Mouse (Mus musculus) midbrain, embryonic 10.5 days (tissue): ENCODE measurements at regions not wholly inside any gene's neighbourhood (a gene's known extent, or its start where the extent isn't known, plus 50 kb on each side); places are given as distances from the start of the nearest gene placed in this dataset.

Experiments
- DNase-seq: peaks from one replicate; pipeline ENCODE4 v3.0.0-alpha.2; 2017; ENCODE audit warnings: low spot score
- H3K27ac ChIP-seq: fragments of 300-500 bp; sonication (generic); replicated peaks from 2 replicates; pipeline ENCODE4 v1.5.1; 2016; ENCODE audit warnings: mild to moderate bottlenecking
- H3K27me3 ChIP-seq: fragments of 300-500 bp; sonication (generic); 2 replicates; pipeline ENCODE4 v1.6.1; 2016; ENCODE audit warnings: low read depth, mild to moderate bottlenecking; ENCODE audit not compliant: poor library complexity, severe bottlenecking
- H3K36me3 ChIP-seq: fragments of 300-500 bp; sonication (generic); 2 replicates; pipeline ENCODE4 v1.6.1; 2016; ENCODE audit warnings: mild to moderate bottlenecking, moderate library complexity
- H3K4me1 ChIP-seq: fragments of 300-500 bp; sonication (generic); 2 replicates; pipeline ENCODE4 v1.6.1; 2016
- H3K4me3 ChIP-seq: fragments of 300-500 bp; sonication (generic); 2 replicates; pipeline ENCODE4 v1.5.1; 2016; ENCODE audit warnings: mild to moderate bottlenecking, moderate library complexity
- H3K9me3 ChIP-seq: fragments of 300-500 bp; sonication (generic); replicated peaks from 2 replicates; pipeline ENCODE4 v1.6.1; 2016; ENCODE audit warnings: mild to moderate bottlenecking
- WGBS: fragments of 180-500 bp; shearing (Covaris S2); methylation state at CpG from one replicate; pipeline ENCODE4 v1.1.7; 2016; 5-methylcytosine and 5-hydroxymethylcytosine counted together

DNA sequence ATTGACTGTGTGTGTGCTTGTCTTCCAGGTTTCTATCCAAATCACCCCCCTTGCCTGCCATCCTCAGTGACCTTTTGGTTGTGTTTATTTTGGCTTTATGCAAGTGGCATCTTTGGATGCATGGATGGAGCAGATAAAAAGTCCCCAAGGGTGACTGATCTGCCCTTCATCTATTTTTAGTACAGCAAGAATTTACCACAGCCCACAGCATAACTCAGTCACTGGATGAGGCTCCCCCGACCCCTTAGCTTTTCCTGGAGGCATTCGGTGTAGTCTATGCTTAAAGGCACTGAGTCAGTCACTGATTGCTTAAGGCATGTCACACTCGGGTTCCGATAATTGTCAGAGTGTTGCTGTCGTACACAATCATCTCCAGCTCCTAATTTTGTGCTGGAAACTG lies 142.2 kb upstream of the Rap1b start:
- DNase-seq: no peak
- H3K4me1 ChIP-seq: no peaks in the 10 kb centered on the region
- no peaks in the 10 kb centered on the region; the same call in 1 of the 2 replicates for H3K9me3 ChIP-seq
- 86% methylated on average over 5 of the region's 5 CpGs for WGBS
- no peak overlapping the region for H3K4me3 ChIP-seq
- H3K27me3 ChIP-seq: peaks cover 9% of the 10 kb centered on the region
- H3K27ac ChIP-seq: no peak overlapping the region
- H3K36me3 ChIP-seq: no peaks in the 10 kb centered on the region

DNA sequence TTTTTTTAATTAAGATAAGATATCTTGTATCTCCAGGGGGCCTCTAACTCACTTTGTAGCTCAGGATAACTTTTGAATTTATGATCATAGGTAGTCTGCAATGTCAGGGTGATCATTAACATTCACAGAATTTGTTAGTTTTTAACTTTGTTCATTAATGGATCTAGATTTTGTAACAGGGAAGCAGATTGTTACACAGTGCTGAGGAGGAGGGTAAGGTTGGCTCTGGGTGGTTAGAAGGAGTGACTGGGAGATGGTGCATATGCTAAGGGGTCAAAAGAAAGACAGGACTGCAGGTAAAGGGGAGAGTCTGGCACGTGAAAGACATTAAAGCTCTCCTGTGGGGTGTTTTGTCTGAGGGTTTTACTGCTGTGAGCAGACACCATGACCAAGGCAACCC lies 145.3 kb upstream of the Rap1b start:
- peaks cover 25% of the 10 kb centered on the region for H3K27me3 ChIP-seq
- H3K27ac ChIP-seq: no peak overlapping the region
- peaks cover 17% of the 10 kb centered on the region for H3K4me1 ChIP-seq
- H3K9me3 ChIP-seq: no peaks in the 10 kb centered on the region; the same call in 1 of the 2 replicates
- no peak for DNase-seq
- no peak overlapping the region for H3K4me3 ChIP-seq
- WGBS: 70% methylated on average over 1 of the region's 1 CpGs
- H3K36me3 ChIP-seq: no peaks in the 10 kb centered on the region

DNA sequence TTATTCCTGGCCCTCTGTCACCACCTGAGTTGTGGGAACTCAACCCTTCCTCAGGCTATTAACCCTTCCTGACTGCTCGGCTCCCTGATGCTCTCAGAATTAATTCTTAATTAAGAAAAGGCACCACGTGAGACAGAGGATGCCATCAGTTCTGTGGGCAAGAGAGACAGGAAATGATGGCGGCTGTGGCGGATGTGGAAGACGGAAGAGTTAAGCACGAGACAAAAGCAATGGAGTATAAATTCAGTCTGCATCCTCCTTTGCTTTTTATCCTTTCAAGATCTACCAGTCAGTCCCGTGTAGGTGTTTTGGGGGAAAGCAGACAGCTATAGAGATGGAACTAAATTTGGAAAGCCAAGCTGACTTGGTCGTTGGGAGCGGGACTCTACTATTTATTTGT lies 146.5 kb upstream of the Rap1b start:
- Histone ChIP-seq H3K4me3 (no peak overlapping the region), H3K27ac (no peak overlapping the region), H3K4me1 (peaks cover 17% of the 10 kb centered on the region), H3K27me3 (peaks cover 30% of the 10 kb centered on the region), H3K9me3 (no peaks in the 10 kb centered on the region; the same call in 1 of the 2 replicates), H3K36me3 (no peaks in the 10 kb centered on the region)
- WGBS: 86% methylated on average over 9 of the region's 9 CpGs
- DNase-seq: no peak

DNA sequence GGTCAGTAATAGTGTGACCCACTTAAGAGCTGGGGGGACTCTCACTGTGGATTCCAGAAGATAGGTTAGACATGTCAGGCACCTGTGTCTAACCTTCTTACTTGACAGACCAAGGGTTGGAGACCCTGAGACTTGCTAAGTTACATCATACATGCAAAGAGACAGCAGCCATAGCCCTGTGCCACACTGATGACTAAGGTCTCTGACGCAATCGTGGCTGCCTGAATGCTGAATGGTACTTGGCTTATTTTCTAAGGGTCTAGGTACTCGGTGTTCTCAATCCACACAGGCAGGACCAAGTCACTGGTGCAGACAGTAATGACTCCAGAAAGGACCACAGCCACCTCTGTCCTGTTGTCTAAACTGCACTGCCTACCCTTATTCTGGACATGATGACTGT lies 147.8 kb upstream of the Mdm1 start:
- no peak overlapping the region for H3K27ac ChIP-seq
- H3K9me3 ChIP-seq: no peaks in the 10 kb centered on the region; the same call in 1 of the 2 replicates
- 90% methylated on average over 3 of the region's 3 CpGs for WGBS
- peaks cover 37% of the 10 kb centered on the region for H3K27me3 ChIP-seq
- H3K4me3 ChIP-seq: no peak overlapping the region
- peaks cover 17% of the 10 kb centered on the region for H3K4me1 ChIP-seq
- no peak for DNase-seq
- H3K36me3 ChIP-seq: no peaks in the 10 kb centered on the region

GRCm38 (mm10) chr10:117994768-117995167 lies 146.8 kb upstream of the Mdm1 start:
- Histone ChIP-seq H3K27me3 (peaks cover 37% of the 10 kb centered on the region), H3K4me1 (peaks cover 17% of the 10 kb centered on the region), H3K27ac (no peak overlapping the region), H3K36me3 (no peaks in the 10 kb centered on the region), H3K4me3 (0 out of 2 replicates have a peak overlapping the region, but pooled peaks have one; percentile 9), H3K9me3 (no peaks in the 10 kb centered on the region; the same call in 1 of the 2 replicates)
- DNase-seq: peak; percentile 40
- 26% methylated on average over 9 of the region's 9 CpGs for WGBS

DNA sequence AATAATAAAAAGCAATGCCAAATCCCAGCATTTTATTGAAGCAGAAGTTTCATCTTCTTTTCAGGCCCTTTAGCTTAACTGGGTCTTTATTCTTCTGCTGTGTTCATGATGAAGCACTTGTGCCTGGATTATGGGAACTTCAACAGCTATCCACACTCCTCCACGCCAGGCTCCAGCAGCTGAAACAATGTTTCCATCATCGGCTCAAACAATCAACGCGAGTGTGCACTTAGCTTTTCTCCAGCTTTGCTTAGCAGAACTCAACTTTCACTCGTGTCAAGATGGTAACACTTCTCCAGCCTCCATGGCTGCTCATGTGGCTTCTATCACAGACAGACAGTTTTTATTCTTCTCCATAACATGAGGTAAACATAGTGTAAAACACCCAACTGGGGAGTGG lies 143.8 kb upstream of the Mdm1 start:
- H3K36me3 ChIP-seq: no peaks in the 10 kb centered on the region
- no peak for DNase-seq
- H3K9me3 ChIP-seq: no peaks in the 10 kb centered on the region
- H3K27me3 ChIP-seq: peaks cover 30% of the 10 kb centered on the region
- 89% methylated on average over 5 of the region's 5 CpGs for WGBS
- H3K4me1 ChIP-seq: peaks cover 17% of the 10 kb centered on the region
- H3K27ac ChIP-seq: no peak overlapping the region
- H3K4me3 ChIP-seq: no peak overlapping the region

- Histone ChIP-seq H3K27me3 (peaks cover 15% of the 10 kb centered on the region), H3K36me3 (no peaks in the 10 kb centered on the region), H3K9me3 (no peaks in the 10 kb centered on the region), H3K4me3 (no peak overlapping the region), H3K4me1 (peaks cover 1% of the 10 kb centered on the region), H3K27ac (no peak overlapping the region)
- DNase-seq: no peak
- WGBS: 88% methylated on average over 3 of the region's 3 CpGs
These were observed 141.0 kb upstream of the Mdm1 start for GRCm38 (mm10) chr10:118000591-118000990.

DNA sequence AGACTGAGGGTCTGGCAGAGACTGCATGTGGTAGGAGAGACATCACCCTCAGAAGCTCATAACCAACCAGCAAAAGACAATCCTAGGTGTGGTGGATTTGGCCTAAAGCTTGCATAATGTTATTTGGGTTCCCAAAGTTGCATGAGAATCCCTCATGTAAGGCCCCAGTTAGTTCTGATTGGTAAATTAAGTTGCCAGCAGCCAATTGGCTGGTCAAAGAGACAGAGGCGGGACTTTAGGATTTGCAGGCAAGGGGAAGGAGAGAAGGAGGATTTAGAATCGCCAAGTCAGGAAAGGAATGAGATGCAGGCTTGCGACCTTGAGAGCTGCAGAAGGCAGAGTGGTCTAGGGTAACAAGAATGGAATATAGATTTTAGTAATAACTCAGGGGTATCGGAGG lies 140.1 kb upstream of the Mdm1 start:
- DNase-seq: no peak
- H3K4me3 ChIP-seq: no peak overlapping the region
- H3K27me3 ChIP-seq: peaks cover 9% of the 10 kb centered on the region
- H3K4me1 ChIP-seq: no peaks in the 10 kb centered on the region
- WGBS: 46% methylated on average over 4 of the region's 4 CpGs
- H3K27ac ChIP-seq: no peak overlapping the region
- no peaks in the 10 kb centered on the region for H3K36me3 ChIP-seq
- H3K9me3 ChIP-seq: no peaks in the 10 kb centered on the region

- 78% methylated on average over 7 of the region's 7 CpGs for WGBS
- H3K36me3 ChIP-seq: no peaks in the 10 kb centered on the region
These were observed 139.6 kb upstream of the Mdm1 start for GRCm38 (mm10) chr10:118001971-118002370.

GRCm38 (mm10) chr10:118002559-118002958 lies 139.1 kb upstream of the Mdm1 start:
- no peak for DNase-seq
- Histone ChIP-seq H3K27me3 (peaks cover 7% of the 10 kb centered on the region; the same call in 1 of the 2 replicates), H3K4me1 (no peaks in the 10 kb centered on the region), H3K9me3 (no peaks in the 10 kb centered on the region), H3K36me3 (no peaks in the 10 kb centered on the region), H3K27ac (no peak overlapping the region), H3K4me3 (no peak overlapping the region)
- WGBS: 82% methylated on average over 4 of the region's 4 CpGs

More at GRCm38 (mm10) chr10:118001971-118002370, 139.6 kb upstream of the Mdm1 start:
- Histone ChIP-seq H3K27me3 (peaks cover 7% of the 10 kb centered on the region; the same call in 1 of the 2 replicates), H3K9me3 (no peaks in the 10 kb centered on the region), H3K27ac (no peak overlapping the region), H3K4me1 (no peaks in the 10 kb centered on the region), H3K4me3 (no peak overlapping the region)
- DNase-seq: no peak

DNA sequence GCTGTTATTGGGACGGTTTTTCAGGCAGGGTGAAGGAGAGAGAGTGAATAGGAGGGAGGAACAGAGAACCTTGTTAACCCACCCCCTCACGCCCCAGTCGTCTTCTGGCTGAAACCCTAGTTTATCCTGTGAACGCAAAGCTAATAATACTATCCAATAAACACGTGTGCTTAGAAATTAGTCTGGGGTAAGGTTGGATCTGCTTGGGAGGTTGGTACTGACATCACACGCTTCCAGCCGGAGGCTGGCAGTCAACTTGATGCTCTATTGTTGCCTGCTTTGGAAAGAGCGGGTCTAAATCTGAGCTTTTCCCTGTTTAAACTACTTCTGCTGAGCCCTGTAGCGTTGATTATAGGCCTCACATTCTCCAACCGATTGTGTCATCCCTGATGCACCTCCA lies 138.4 kb upstream of the Mdm1 start:
- 93% methylated on average over 10 of the region's 10 CpGs for WGBS
- DNase-seq: no peak
- Histone ChIP-seq H3K4me3 (no peak overlapping the region), H3K27me3 (peaks cover 2% of the 10 kb centered on the region; the same call in 1 of the 2 replicates), H3K27ac (no peak overlapping the region), H3K4me1 (no peaks in the 10 kb centered on the region), H3K9me3 (no peaks in the 10 kb centered on the region), H3K36me3 (no peaks in the 10 kb centered on the region)

GRCm38 (mm10) chr10:118003739-118004361 lies 137.8 kb upstream of the Mdm1 start:
- Histone ChIP-seq H3K27ac (no peak overlapping the region), H3K36me3 (no peaks in the 10 kb centered on the region), H3K4me3 (no peak overlapping the region), H3K27me3 (no peaks in the 10 kb centered on the region; the same call in 1 of the 2 replicates), H3K4me1 (no peaks in the 10 kb centered on the region), H3K9me3 (peaks cover 2% of the 10 kb centered on the region; the same call in 1 of the 2 replicates)
- WGBS: 75% methylated on average over 16 of the region's 16 CpGs
- DNase-seq: no peak

DNA sequence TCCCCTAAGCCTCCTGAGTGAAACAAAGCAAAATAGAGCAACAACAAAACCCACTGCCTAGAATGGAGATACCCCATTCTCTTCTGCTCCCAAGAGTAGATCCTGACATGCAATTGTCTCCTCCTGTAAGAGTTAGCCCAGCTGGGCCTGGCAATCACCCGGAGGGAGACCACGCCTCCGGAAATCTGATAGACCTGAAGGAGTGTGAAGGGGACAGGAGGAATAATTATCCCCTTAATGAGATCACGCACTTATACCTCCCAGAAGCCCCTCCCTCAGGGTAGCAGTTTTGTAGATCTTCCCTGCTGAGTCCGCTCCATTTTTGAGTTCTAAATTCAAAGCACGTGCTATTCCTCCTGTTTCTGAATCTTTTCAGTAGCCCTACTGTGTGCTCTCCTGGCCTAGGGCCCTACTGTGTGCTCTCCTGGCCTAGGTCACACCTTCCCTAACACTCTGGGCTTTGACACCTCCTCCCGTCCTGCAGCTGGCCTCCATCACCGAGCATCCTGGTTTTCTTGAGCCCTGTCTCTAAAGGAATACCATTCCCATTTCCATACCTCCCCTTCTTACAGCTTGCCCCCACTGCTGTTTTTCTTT lies 137.2 kb upstream of the Mdm1 start:
- 76% methylated on average over 8 of the region's 8 CpGs for WGBS
- H3K9me3 ChIP-seq: peaks cover 8% of the 10 kb centered on the region; the same call in 1 of the 2 replicates
- H3K4me1 ChIP-seq: no peaks in the 10 kb centered on the region
- no peak overlapping the region for H3K4me3 ChIP-seq
- DNase-seq: no peak
- no peaks in the 10 kb centered on the region for H3K36me3 ChIP-seq
- no peaks in the 10 kb centered on the region; the same call in 1 of the 2 replicates for H3K27me3 ChIP-seq
- H3K27ac ChIP-seq: no peak overlapping the region
